Mouse (Mus musculus) lung, embryonic 15.5 days (tissue): ENCODE results near the gene Hsd17b14. TPM values are rescaled to one million over a fixed set of nuclear protein-coding genes. Genes with fewer than 3 reads are reported as not detected.
A peak's percentile ranks its signal among the peaks of the same experiment; 100 is the strongest.

Experiments used
- ATAC-seq: fragments of 200-750 bp; cut with Nextera tagmentation; 2 replicates; pipeline ENCODE4 v1.8.0; 2017; ENCODE audit warnings: moderate number of reproducible peaks, borderline replicate concordance; ENCODE audit not compliant: low FRiP score, low TSS enrichment; ENCODE audit errors: extremely low read depth
- H3K27ac ChIP-seq: fragments of 300-500 bp; sonication (generic); 2 replicates; pipeline ENCODE4 v1.5.1; 2015; ENCODE audit warnings: moderate library complexity, mild to moderate bottlenecking, inconsistent platforms
- H3K27me3 ChIP-seq: fragments of 300-500 bp; sonication (generic); 2 replicates; pipeline ENCODE4 v1.6.1; 2015; ENCODE audit warnings: inconsistent platforms
- H3K36me3 ChIP-seq: fragments of 300-500 bp; sonication (generic); 2 replicates; pipeline ENCODE4 v1.6.1; 2015; ENCODE audit warnings: inconsistent platforms
- H3K4me1 ChIP-seq: fragments of 300-500 bp; sonication (generic); 2 replicates; pipeline ENCODE4 v1.6.1; 2015; ENCODE audit warnings: inconsistent platforms
- H3K4me2 ChIP-seq: fragments of 300-500 bp; sonication (generic); 2 replicates; pipeline ENCODE4 v1.6.1; 2015; ENCODE audit warnings: inconsistent platforms, mild to moderate bottlenecking, moderate library complexity
- H3K4me3 ChIP-seq: fragments of 300-500 bp; sonication (generic); 2 replicates; pipeline ENCODE4 v1.5.1; 2015; ENCODE audit warnings: mild to moderate bottlenecking, inconsistent platforms
- H3K9ac ChIP-seq: fragments of 300-500 bp; sonication (generic); 2 replicates; pipeline ENCODE4 v1.6.1; 2015; ENCODE audit warnings: inconsistent platforms
- H3K9me3 ChIP-seq: fragments of 300-500 bp; sonication (generic); 2 replicates; pipeline ENCODE4 v1.6.1; 2016; ENCODE audit warnings: inconsistent platforms
- WGBS: fragments of 180-500 bp; shearing (Covaris S2); methylation state at CpG from one replicate; pipeline ENCODE4 v1.1.7; 2015; 5-methylcytosine and 5-hydroxymethylcytosine counted together
- polyA plus RNA-seq: library from polyadenylated mRNA; unstranded; fragments of >200 nt; fragmentation: Nextera tagmentation; extraction: Ambion mirVana; gene quantifications from 2 replicates; pipeline ENCODE4 v1.2.1, GENCODE M21; 2015

Hsd17b14 gene
- polyA plus RNA-seq, 1 experiment from 2014 or later = 1.7 TPM

DNA sequence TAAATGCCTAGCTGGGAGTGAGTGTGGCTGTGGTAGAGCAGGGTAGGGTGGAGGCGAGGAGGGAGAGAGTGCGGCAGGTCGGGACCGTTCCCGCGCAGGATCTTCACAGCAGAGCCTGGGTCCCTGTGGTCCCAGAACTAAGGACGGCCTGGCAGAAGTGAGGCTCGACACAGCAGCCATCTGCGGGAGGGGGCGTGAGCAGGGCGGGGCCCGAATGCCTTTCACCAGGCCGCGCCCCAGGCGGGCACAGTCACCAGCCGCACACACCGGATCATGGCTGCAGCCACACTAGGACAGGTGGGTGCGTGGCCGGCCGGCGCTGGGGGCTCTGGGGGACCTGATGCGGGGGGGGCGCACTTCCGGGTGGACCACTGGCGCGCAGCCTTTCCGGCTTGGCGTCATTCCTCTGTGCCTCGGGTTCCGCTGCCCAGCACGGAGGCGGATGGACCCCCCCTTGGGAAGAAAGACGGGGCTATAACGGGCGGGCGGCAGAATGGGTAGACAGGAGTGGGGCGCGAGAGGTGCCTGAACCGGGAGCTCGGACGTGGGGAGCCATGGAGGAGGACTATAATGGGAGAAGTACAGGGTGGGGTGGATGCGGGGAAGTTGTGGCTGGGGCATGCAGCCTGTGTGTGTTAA is 15.5 kb downstream of the Hsd17b14 start, which contains the start of gene Bcat2:
TSS of gene Bcat2 (plus strand) at position 51 of the 639 bp plus-strand sequence.
- H3K4me1 ChIP-seq = peaks cover 29% of the 10 kb centered on the region

DNA sequence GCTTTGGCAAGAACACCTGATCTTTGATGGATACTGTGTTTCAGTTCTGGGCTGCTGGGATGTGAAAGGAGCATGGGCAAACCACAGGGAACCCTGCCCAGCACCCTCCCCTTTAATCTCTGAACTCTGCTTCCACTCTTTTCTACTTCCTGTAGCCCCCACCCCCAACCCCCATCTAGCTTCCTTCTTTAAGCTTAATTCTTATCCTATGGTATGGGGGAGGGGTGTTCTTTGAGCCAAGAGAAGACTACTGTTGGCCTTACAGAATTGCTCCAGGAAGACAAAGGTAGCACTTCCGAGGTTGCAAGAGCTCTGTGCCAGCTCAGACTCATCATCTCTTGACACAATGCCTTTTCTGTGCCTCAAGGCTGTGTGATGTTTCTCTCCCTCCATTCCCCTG is 17.3 kb downstream of the Hsd17b14 start:
- H3K27ac ChIP-seq = no peak overlapping the region
- peak overlapping the region; percentile 80; the same call in 1 of the 2 replicates for H3K4me2 ChIP-seq
- no peak overlapping the region for H3K9ac ChIP-seq
- 35% methylated on average over 1 of the region's 1 CpGs for WGBS
- H3K27me3 ChIP-seq = no peaks in the 10 kb centered on the region
- H3K36me3 ChIP-seq = peaks cover 17% of the 10 kb centered on the region
- 0 out of 2 replicates have a peak overlapping the region, but pooled peaks have one; percentile 69 for H3K4me3 ChIP-seq
- ATAC-seq = no peak
- H3K9me3 ChIP-seq = no peaks in the 10 kb centered on the region
- peaks cover 29% of the 10 kb centered on the region for H3K4me1 ChIP-seq

More for the DNA sequence above, 15.5 kb downstream of the Hsd17b14 start, which contains the start of gene Bcat2:
- Histone ChIP-seq H3K27me3 (no peaks in the 10 kb centered on the region), H3K9ac (peak within 1 kb of the TSS; percentile 84), H3K4me3 (peak within 1 kb of the TSS; percentile 69), H3K9me3 (no peaks in the 10 kb centered on the region), H3K4me2 (peak within 1 kb of the TSS; percentile 80), H3K27ac (peak within 1 kb of the TSS; percentile 95), H3K36me3 (0 out of 2 replicates have a peak, but pooled peaks cover under 1% of the 10 kb centered on the region)
- 0% methylated on average over 40 of the region's 42 CpGs for WGBS
- ATAC-seq = peak; percentile 62

DNA sequence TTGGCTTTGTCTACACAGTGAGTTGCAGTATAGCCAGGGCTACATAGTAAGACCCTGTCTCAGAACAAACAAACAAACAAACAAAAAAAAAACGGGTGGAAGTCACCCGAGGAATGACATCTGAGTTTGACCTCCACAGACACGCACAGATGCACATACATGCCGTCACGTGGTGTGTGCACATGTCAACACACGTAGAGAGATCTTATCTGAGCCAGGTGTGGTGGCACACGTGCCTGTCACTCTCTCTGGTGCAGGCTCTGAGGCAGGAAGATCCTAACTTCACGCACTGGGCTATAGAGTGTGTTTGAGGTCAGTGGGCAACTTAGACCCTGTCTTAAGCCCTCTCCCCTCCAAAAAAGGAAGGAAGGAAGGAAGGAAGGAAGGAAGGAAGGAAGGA is 19.3 kb downstream of the Hsd17b14 start:
- H3K36me3 ChIP-seq = peaks cover 30% of the 10 kb centered on the region
- 54% methylated on average over 8 of the region's 8 CpGs for WGBS
- no peak overlapping the region for H3K4me2 ChIP-seq
- no peak overlapping the region for H3K27ac ChIP-seq
- ATAC-seq = no peak
- H3K4me3 ChIP-seq = no peak overlapping the region
- no peak overlapping the region for H3K9ac ChIP-seq
- peaks cover 19% of the 10 kb centered on the region for H3K4me1 ChIP-seq
- no peaks in the 10 kb centered on the region for H3K27me3 ChIP-seq
- no peaks in the 10 kb centered on the region for H3K9me3 ChIP-seq

DNA sequence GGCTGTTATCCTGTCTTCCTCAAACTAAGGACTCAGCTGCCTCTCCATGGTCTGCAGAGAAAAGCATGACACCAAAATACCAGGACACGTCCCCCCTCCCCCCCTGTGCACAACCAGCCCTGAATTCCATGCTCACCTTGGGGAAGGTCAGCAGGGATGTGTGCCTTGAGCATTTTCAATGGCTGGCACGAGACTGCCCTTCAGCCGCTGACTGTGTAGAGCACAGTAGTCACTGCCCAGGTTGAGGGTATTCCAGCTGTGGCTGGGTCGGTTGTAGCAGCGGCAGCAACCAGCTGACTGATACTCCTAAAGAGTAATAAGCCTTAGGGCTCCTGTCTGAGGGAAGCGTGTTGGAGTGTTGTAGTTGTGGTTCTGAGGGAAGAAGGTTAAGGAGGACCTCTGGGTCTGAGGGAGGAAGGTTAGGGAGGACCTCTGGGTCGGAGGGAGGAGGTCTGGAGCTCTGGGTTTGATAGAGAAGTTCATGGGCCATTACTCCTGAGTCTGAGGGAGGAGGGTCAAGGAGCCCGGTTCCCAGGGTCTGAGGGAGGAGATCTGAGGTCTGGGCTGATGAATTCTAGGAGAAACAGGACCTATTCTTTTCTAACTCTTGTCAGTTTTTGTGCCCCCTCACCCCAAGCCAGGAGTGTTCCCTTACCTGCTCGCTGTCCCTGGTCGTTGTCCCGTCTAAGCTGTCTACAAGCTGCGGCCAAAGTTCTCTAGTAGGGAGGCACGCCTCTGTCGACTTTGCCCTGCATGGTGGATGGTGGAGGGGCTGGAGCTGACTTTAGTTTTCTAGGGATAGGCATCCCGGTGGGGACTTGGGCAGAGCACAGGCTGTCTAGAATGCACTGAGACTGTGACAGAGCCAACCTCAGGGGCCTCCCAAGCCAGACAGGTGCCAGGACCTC is 20.0 kb downstream of the Hsd17b14 start:
- Histone ChIP-seq H3K27me3 (no peaks in the 10 kb centered on the region), H3K4me3 (no peak overlapping the region), H3K9ac (no peak overlapping the region), H3K36me3 (peaks cover 30% of the 10 kb centered on the region), H3K27ac (no peak overlapping the region), H3K4me2 (no peak overlapping the region), H3K9me3 (no peaks in the 10 kb centered on the region), H3K4me1 (peaks cover 17% of the 10 kb centered on the region)
- ATAC-seq = no peak
- 81% methylated on average over 15 of the region's 15 CpGs for WGBS

DNA sequence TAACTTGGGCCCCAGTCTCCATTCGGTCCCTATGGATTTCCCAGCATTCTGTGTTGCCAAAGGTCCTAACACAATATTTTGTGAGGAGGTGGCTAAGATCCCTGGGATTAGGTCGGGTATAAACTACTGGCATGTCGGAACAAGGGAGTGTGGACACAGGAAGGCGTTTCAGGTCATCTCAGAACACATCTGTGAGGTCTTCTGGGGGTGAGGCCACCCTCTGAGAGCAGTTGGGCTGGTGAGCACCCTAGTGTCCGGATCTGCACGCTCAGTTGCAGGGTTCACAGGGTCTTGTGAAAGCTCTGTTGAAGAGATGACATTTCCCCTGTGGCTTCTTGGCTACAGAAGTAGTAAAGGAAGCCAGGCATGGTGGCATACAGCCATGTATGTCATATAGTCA is 31.2 kb downstream of the Hsd17b14 start:
- no peaks in the 10 kb centered on the region for H3K27me3 ChIP-seq
- H3K36me3 ChIP-seq = peaks cover 14% of the 10 kb centered on the region; the same call in 1 of the 2 replicates
- no peak overlapping the region for H3K9ac ChIP-seq
- no peak overlapping the region for H3K4me2 ChIP-seq
- no peaks in the 10 kb centered on the region for H3K9me3 ChIP-seq
- 0 out of 2 replicates have a peak, but pooled peaks cover 4% of the 10 kb centered on the region for H3K4me1 ChIP-seq
- no peak overlapping the region for H3K27ac ChIP-seq
- no peak for ATAC-seq
- no peak overlapping the region for H3K4me3 ChIP-seq
- 88% methylated on average over 6 of the region's 6 CpGs for WGBS

DNA sequence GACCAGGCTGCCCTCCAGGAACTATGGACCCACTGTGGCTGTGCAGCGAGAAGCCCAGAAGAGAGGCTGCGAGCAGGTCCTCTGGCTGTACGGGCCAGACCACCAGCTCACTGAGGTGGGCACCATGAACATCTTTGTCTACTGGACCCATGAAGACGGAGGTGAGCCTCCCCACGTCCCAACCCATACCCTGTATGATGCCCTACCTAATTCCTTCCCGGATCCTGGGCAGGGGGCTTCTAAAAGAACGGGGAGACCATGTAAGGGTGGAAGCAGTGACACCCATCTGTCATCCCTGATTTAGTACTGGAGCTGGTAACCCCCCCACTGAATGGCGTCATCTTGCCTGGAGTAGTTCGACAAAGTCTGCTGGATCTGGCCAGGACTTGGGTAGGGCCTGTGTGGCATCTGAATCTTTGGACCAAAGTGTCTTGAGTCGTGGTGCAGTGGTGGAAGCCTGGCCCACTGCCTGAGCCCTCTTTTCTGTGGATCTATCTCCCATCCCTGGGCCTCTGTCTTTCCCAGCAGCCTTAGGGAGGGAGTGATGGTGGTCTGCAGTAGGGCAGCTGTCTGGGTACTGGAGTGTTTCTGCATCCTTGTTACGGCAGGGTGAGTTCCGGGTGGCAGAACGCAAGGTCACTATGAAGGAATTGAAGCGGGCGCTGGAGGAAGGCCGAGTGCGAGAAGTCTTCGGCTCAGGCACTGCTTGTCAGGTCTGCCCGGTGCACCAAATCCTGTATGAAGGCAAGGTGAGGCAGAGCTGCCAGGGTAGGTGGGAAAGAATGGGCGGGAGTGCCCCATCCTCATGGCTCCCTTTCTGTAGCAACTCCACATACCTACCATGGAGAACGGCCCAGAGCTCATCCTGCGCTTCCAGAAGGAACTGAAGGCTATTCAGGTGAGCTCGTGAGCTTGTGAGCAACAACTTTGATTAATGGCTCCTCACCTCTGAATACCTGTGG is 33.2 kb downstream of the Hsd17b14 start:
- WGBS = 89% methylated on average over 23 of the region's 23 CpGs
- no peak overlapping the region for H3K4me2 ChIP-seq
- no peak for ATAC-seq

DNA sequence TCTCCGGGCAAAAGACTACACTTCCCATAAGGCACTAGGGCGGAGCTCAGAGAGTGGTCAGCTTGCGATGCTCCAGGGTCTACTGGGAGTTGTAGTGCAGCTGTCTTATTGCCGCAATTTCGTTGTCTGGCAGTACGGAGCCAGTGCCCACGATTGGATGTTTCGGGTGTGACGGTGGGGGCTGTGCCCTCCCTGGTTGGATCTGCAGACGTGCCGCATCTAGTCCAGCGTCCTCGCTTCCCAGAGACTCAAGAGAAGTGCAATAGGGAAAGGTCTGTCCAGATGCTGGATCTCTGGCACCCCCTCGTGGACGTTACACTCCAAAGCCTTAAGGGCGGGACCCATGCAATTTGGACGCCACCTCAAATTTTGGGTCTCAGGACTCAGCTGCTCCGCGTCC is 34.5 kb downstream of the Hsd17b14 start:
- peak overlapping the region; percentile 58 for H3K4me2 ChIP-seq
- H3K27me3 ChIP-seq = no peaks in the 10 kb centered on the region
- no peaks in the 10 kb centered on the region for H3K9me3 ChIP-seq
- peaks cover 12% of the 10 kb centered on the region; the same call in 1 of the 2 replicates for H3K36me3 ChIP-seq
- 0 out of 2 replicates have a peak, but pooled peaks cover 4% of the 10 kb centered on the region for H3K4me1 ChIP-seq
- ATAC-seq = peak; percentile 98
- 3% methylated on average over 19 of the region's 19 CpGs for WGBS
- H3K9ac ChIP-seq = no peak overlapping the region; the same call in 1 of the 2 replicates
- H3K27ac ChIP-seq = no peak overlapping the region
- H3K4me3 ChIP-seq = peak overlapping the region; percentile 25

More for the DNA sequence above, 33.2 kb downstream of the Hsd17b14 start:
- no peak overlapping the region for H3K27ac ChIP-seq
- peaks cover 12% of the 10 kb centered on the region; the same call in 1 of the 2 replicates for H3K36me3 ChIP-seq
- H3K4me3 ChIP-seq = no peak overlapping the region
- no peak overlapping the region for H3K9ac ChIP-seq
- H3K4me1 ChIP-seq = 0 out of 2 replicates have a peak, but pooled peaks cover 4% of the 10 kb centered on the region
- H3K27me3 ChIP-seq = no peaks in the 10 kb centered on the region
- H3K9me3 ChIP-seq = no peaks in the 10 kb centered on the region

DNA sequence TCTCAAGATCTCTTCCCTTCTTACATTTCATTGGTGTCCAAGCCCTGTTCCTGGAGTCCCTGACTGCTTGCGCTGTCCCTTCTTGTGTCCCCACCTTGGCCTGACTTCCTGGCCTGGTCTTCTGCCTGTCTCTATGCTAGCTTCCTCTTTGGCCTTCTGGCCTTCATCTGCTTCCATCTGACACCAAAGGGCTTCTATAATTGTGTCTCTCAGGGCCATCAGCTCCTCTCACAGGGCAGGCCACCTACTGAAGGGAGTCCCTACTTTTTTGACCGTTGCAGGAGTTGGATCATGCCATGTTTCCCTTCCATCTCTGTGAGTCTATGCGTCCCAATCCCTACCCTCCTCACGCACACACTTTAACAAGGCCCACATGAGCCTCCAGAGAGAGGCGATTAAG is 35.2 kb downstream of the Hsd17b14 start:
- Histone ChIP-seq H3K9ac (no peak overlapping the region), H3K4me3 (no peak overlapping the region), H3K27me3 (no peaks in the 10 kb centered on the region), H3K9me3 (no peaks in the 10 kb centered on the region), H3K36me3 (peaks cover 10% of the 10 kb centered on the region; the same call in 1 of the 2 replicates), H3K27ac (no peak overlapping the region), H3K4me2 (no peak overlapping the region), H3K4me1 (0 out of 2 replicates have a peak, but pooled peaks cover 4% of the 10 kb centered on the region)
- no peak for ATAC-seq
- 92% methylated on average over 5 of the region's 5 CpGs for WGBS

DNA sequence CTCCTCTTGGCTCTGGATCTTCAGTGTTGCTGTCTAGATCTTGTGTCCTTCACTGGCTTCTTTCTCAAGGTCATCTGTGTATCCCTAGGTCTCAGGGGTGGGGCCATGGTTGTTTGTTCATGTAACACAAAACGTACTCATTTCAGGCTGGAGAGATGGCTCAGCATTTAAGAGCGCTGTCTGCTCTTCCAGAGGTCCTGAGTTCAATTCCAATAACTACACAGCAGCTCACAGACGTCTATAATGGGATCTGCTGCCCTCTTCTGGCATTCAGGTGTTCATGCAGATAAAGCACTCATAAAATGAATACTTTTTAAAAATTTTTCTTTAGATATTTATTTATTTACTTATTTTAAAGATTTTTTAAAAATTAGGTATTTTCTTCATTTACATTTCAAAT is 36.2 kb downstream of the Hsd17b14 start:
- Histone ChIP-seq H3K9me3 (no peaks in the 10 kb centered on the region), H3K27me3 (no peaks in the 10 kb centered on the region), H3K27ac (no peak overlapping the region), H3K4me2 (no peak overlapping the region), H3K4me3 (no peak overlapping the region), H3K4me1 (0 out of 2 replicates have a peak, but pooled peaks cover 4% of the 10 kb centered on the region), H3K9ac (no peak overlapping the region), H3K36me3 (0 out of 2 replicates have a peak, but pooled peaks cover under 1% of the 10 kb centered on the region)
- 60% methylated on average over 3 of the region's 3 CpGs for WGBS
- ATAC-seq = no peak

DNA sequence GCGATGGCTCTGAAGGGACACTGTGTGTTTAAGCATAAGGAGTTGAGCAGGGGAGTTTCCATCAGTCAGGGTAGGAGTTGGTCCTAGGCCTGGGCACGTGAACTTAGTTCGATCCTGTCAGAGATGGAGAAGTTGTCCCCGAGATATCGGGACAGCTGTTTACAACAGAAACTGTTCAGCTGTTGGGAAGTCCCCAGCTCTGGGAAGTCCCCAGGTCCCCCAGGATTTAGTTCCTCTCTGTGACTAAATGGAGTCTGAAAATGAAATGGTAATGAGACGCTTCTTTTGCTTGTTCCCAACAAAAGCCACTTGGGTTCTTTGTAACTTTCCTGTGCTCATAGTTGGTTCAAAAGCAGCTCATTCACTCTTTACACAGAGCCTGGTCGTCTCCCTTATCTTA is 37.2 kb downstream of the Hsd17b14 start:
- Histone ChIP-seq H3K27ac (no peak overlapping the region), H3K27me3 (no peaks in the 10 kb centered on the region), H3K4me3 (no peak overlapping the region), H3K4me1 (0 out of 2 replicates have a peak, but pooled peaks cover 4% of the 10 kb centered on the region), H3K36me3 (no peaks in the 10 kb centered on the region), H3K9me3 (no peaks in the 10 kb centered on the region), H3K9ac (no peak overlapping the region), H3K4me2 (no peak overlapping the region)
- WGBS = 57% methylated on average over 7 of the region's 7 CpGs
- ATAC-seq = no peak
